Mouse (Mus musculus) kidney, postnatal 0 days (tissue): ENCODE data around the gene Wscd2. TPM values are rescaled to one million over a fixed set of nuclear protein-coding genes. Genes with fewer than 3 reads are reported as not detected.

Source experiments
- ATAC-seq: fragments of 200-750 bp; cut with Nextera tagmentation; replicated peaks from 2 replicates; pipeline ENCODE4 v1.8.0; 2017; ENCODE audit warnings: low read depth, moderate number of reproducible peaks, moderate TSS enrichment, moderate library complexity; ENCODE audit not compliant: low FRiP score
- DNase-seq: peaks from one replicate; pipeline ENCODE4 v3.0.0-alpha.2; 2016; ENCODE audit warnings: low spot score
- H3K27ac ChIP-seq: fragments of 300-500 bp; sonication (generic); 2 replicates; pipeline ENCODE4 v1.5.1; 2014; ENCODE audit warnings: mild to moderate bottlenecking
- H3K27me3 ChIP-seq: fragments of 300-500 bp; sonication (generic); 2 replicates; pipeline ENCODE4 v1.6.1; 2014; ENCODE audit warnings: low read length, mixed read lengths; ENCODE audit not compliant: insufficient read depth
- H3K36me3 ChIP-seq: fragments of 300-500 bp; sonication (generic); 2 replicates; pipeline ENCODE4 v1.6.1; 2014; ENCODE audit warnings: low read length, mixed read lengths; ENCODE audit not compliant: insufficient read depth
- H3K4me1 ChIP-seq: fragments of 300-500 bp; sonication (generic); replicated peaks from 2 replicates; pipeline ENCODE4 v1.6.1; 2014; ENCODE audit warnings: antibody characterized with exemption, low read length, mixed read lengths; ENCODE audit not compliant: insufficient read depth
- H3K4me2 ChIP-seq: fragments of 300-500 bp; sonication (generic); 2 replicates; pipeline ENCODE4 v1.6.1; 2014; ENCODE audit warnings: mild to moderate bottlenecking, low read length, moderate library complexity, mixed read lengths
- H3K4me3 ChIP-seq: fragments of 300-500 bp; sonication (generic); replicated peaks from 2 replicates; pipeline ENCODE4 v1.5.1; 2014; ENCODE audit warnings: low read depth, low read length
- H3K9ac ChIP-seq: fragments of 300-500 bp; sonication (generic); 2 replicates; pipeline ENCODE4 v1.6.1; 2014; ENCODE audit warnings: low read depth, low read length
- H3K9me3 ChIP-seq: fragments of 300-500 bp; sonication (generic); replicated peaks from 2 replicates; pipeline ENCODE4 v1.6.1; 2016; ENCODE audit warnings: low read length, inconsistent platforms, mixed read lengths
- CTCF ChIP-seq: IDR thresholded peaks from 2 replicates; pipeline ENCODE4 v1.5.1; 2016; ENCODE audit warnings: antibody characterized with exemption, low read depth, mild to moderate bottlenecking, moderate library complexity
- WGBS: fragments of 180-500 bp; shearing (Covaris S2); extraction: QIAGEN DNeasy Blood & Tissue Kit; methylation state at CpG from one replicate; pipeline ENCODE4 v1.1.7; 2014; 5-methylcytosine and 5-hydroxymethylcytosine counted together
- polyA plus RNA-seq: library from polyadenylated mRNA; unstranded; fragments of >200 nt; fragmentation: Nextera tagmentation; extraction: Ambion mirVana; gene quantifications from 2 replicates; pipeline ENCODE4 v1.2.1, GENCODE M21; 2015

The Wscd2 gene
- polyA plus RNA-seq, 1 experiment from 2014 or later, result 1.7 TPM

GRCm38 (mm10) chr5:113472339-113472738, 17.8 kb upstream of the Wscd2 start:
- Histone ChIP-seq H3K9me3 (no peaks in the 10 kb centered on the region), H3K4me1 (peaks cover 11% of the 10 kb centered on the region; the same call in 1 of the 2 replicates), H3K4me3 (no peak overlapping the region), H3K27ac (no peak overlapping the region), H3K27me3 (no peaks in the 10 kb centered on the region), H3K4me2 (no peak overlapping the region), H3K36me3 (no peaks in the 10 kb centered on the region), H3K9ac (no peak overlapping the region)
- TF ChIP-seq CTCF, result no peak; the same call in 1 of the 2 replicates
- ATAC-seq (no peak), DNase-seq (no peak)
- 72% methylated on average over 7 of the region's 7 CpGs for WGBS

- Histone ChIP-seq H3K36me3 (no peaks in the 10 kb centered on the region), H3K4me2 (no peak overlapping the region), H3K27me3 (no peaks in the 10 kb centered on the region), H3K4me1 (peaks cover 8% of the 10 kb centered on the region; the same call in 1 of the 2 replicates), H3K9me3 (no peaks in the 10 kb centered on the region), H3K9ac (no peak overlapping the region), H3K27ac (no peak overlapping the region), H3K4me3 (no peak overlapping the region)
- WGBS, result 24% methylated on average over 6 of the region's 6 CpGs
- DNase-seq (no peak), ATAC-seq (no peak)
- TF ChIP-seq CTCF, result no peak
Measured at GRCm38 (mm10) chr5:113476816-113477215, 13.3 kb upstream of the Wscd2 start.

DNA sequence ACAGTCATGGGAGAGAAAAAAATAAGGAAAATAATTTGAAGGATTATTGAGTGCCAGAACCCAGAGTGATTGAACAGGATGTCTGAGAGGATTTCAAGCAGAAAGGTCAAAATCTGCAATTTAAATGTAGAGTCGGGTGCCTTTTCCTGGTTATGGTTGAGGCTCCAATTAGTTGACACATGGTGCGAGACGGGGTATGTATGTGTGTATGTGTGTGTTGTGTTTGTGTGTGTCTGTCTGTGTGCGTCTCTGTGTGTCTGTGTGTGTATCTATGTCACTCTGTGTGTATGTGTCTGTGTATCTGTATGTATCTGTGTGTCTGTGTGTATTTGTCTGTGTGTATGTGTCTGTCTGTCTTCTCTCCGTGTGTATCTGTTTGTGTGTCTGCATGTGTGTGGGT, 11.1 kb upstream of the Wscd2 start:
- WGBS, result 67% methylated on average over 5 of the region's 5 CpGs
- DNase-seq, result no peak
- no peak for ATAC-seq
- H3K4me2 ChIP-seq, result no peak overlapping the region
- H3K36me3 ChIP-seq, result no peaks in the 10 kb centered on the region
- no peak for TF ChIP-seq CTCF
- H3K27ac ChIP-seq, result no peak overlapping the region
- no peaks in the 10 kb centered on the region for H3K9me3 ChIP-seq
- no peak overlapping the region for H3K9ac ChIP-seq
- H3K4me3 ChIP-seq, result no peak overlapping the region
- H3K4me1 ChIP-seq, result peaks cover 8% of the 10 kb centered on the region; the same call in 1 of the 2 replicates
- no peaks in the 10 kb centered on the region for H3K27me3 ChIP-seq

- 47% methylated on average over 5 of the region's 5 CpGs for WGBS
Measured at GRCm38 (mm10) chr5:113480451-113480850, 9.7 kb upstream of the Wscd2 start.

DNA sequence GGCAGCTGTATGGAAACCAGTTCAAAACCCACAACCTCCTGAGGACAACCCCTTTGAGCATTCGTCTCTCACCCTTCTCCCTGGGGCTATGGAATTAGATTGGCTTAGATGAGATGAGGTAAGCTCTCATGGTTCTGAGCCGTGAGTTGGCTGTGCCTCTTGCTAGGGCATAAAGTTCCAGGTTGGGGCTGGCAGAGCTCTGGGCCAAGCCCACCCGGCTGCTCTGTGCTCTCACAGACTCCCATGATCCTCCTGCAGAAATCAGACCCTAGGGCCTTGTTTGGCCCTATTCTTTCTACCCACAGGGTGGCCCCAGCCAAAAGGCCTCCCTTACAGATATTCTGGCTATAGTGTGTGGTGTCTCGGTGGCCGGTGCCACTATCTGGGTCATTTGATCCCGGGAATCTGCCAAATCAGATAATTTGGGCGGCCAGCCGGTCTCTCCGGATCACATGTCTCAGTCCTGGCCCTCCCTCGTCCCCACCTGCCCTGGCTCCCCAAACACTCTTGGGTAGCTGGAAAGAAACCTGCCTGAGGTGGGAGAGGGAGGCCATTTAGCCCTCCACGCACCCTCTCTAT, 4.5 kb upstream of the Wscd2 start:
- no peaks in the 10 kb centered on the region for H3K36me3 ChIP-seq
- no peak for ATAC-seq
- TF ChIP-seq CTCF, result no peak
- H3K27me3 ChIP-seq, result no peaks in the 10 kb centered on the region
- no peak for DNase-seq
- no peak overlapping the region for H3K4me3 ChIP-seq
- H3K9ac ChIP-seq, result no peak overlapping the region
- no peaks in the 10 kb centered on the region for H3K9me3 ChIP-seq
- H3K4me2 ChIP-seq, result no peak overlapping the region
- 51% methylated on average over 11 of the region's 11 CpGs for WGBS
- H3K27ac ChIP-seq, result no peak overlapping the region
- H3K4me1 ChIP-seq, result 0 out of 2 replicates have a peak, but pooled peaks cover under 1% of the 10 kb centered on the region

More at GRCm38 (mm10) chr5:113480451-113480850, 9.7 kb upstream of the Wscd2 start:
- Histone ChIP-seq H3K9ac (no peak overlapping the region), H3K27me3 (no peaks in the 10 kb centered on the region), H3K27ac (no peak overlapping the region), H3K4me3 (no peak overlapping the region), H3K4me2 (no peak overlapping the region), H3K36me3 (no peaks in the 10 kb centered on the region), H3K9me3 (no peaks in the 10 kb centered on the region), H3K4me1 (peaks cover 8% of the 10 kb centered on the region; the same call in 1 of the 2 replicates)
- ATAC-seq, result no peak
- DNase-seq, result no peak
- no peak for TF ChIP-seq CTCF

GRCm38 (mm10) chr5:113487879-113488278, 2.3 kb upstream of the Wscd2 start:
- no peak for TF ChIP-seq CTCF
- no peak overlapping the region for H3K4me2 ChIP-seq
- DNase-seq, result no peak
- no peak for ATAC-seq
- 0 out of 2 replicates have a peak, but pooled peaks cover 4% of the 10 kb centered on the region for H3K4me1 ChIP-seq
- no peak overlapping the region for H3K9ac ChIP-seq
- H3K27me3 ChIP-seq, result peaks cover 11% of the 10 kb centered on the region; the same call in 1 of the 2 replicates
- no peaks in the 10 kb centered on the region for H3K9me3 ChIP-seq
- H3K27ac ChIP-seq, result no peak overlapping the region
- no peak overlapping the region for H3K4me3 ChIP-seq
- H3K36me3 ChIP-seq, result no peaks in the 10 kb centered on the region
- 48% methylated on average over 8 of the region's 8 CpGs for WGBS
